ENCODE assay signal across 24 mouse cellular contexts in genomic region chr7:110897202-110897601, GRCm38 (mm10). TPM values are rescaled to one million over a fixed set of nuclear protein-coding genes. Genes with fewer than 3 reads are reported as not detected.
DNase-seq lines count a peak whose midpoint lies in the region; ATAC-seq lines count a peak whose summit lies in the region.
"Had no signal": no experiment of that assay in that cellular context is flagged by ENCODE, and none has a peak within 500 bp of the region (broad histone marks: within the 10 kb centered on the region; RNA-seq: fewer than 3 reads in every experiment).

No protein-coding gene starts in this region.

- no peak overlapping the region for H3K9ac ChIP-seq in heart, embryonic 12.5 days
- H3K9ac ChIP-seq in hindbrain, embryonic 13.5 days: no peak overlapping the region

- H3K4me3 ChIP-seq in heart, embryonic 10.5 days: no peak overlapping the region
- H3K4me3 ChIP-seq in heart, embryonic 12.5 days: no peak overlapping the region
- no peak overlapping the region for H3K4me3 ChIP-seq in hindbrain, embryonic 10.5 days
- H3K4me3 ChIP-seq in hindbrain, embryonic 13.5 days: no peak overlapping the region

- H3K36me3 ChIP-seq in heart, embryonic 10.5 days: peaks cover 5% of the 10 kb centered on the region; the same call in 1 of the 2 replicates
- H3K36me3 ChIP-seq in heart, embryonic 12.5 days: no peaks in the 10 kb centered on the region
- H3K36me3 ChIP-seq in hindbrain, embryonic 10.5 days: no peaks in the 10 kb centered on the region
- no peaks in the 10 kb centered on the region for H3K36me3 ChIP-seq in hindbrain, embryonic 13.5 days
- H3K36me3 ChIP-seq: G1E had no signal

- no peak overlapping the region for H3K4me2 ChIP-seq in heart, embryonic 12.5 days
- no peak overlapping the region for H3K4me2 ChIP-seq in hindbrain, embryonic 13.5 days

- H3K9me3 ChIP-seq in heart, embryonic 10.5 days: no peaks in the 10 kb centered on the region
- no peaks in the 10 kb centered on the region for H3K9me3 ChIP-seq in heart, embryonic 12.5 days (replicated peaks)
- H3K9me3 ChIP-seq in hindbrain, embryonic 10.5 days: no peaks in the 10 kb centered on the region
- no peaks in the 10 kb centered on the region for H3K9me3 ChIP-seq in hindbrain, embryonic 13.5 days
- H3K9me3 ChIP-seq: G1E had no signal

- H3K27me3 ChIP-seq in heart, embryonic 10.5 days (ENCODE audit: insufficient read depth, poor library complexity, severe bottlenecking): no peaks in the 10 kb centered on the region
- no peaks in the 10 kb centered on the region for H3K27me3 ChIP-seq in heart, embryonic 12.5 days (replicated peaks)
- H3K27me3 ChIP-seq in hindbrain, embryonic 10.5 days (ENCODE audit: insufficient read depth, poor library complexity, severe bottlenecking): no peaks in the 10 kb centered on the region
- H3K27me3 ChIP-seq in hindbrain, embryonic 13.5 days: no peaks in the 10 kb centered on the region
- H3K27me3 ChIP-seq: CH12.LX, Patski had no signal

- H3K27ac ChIP-seq in heart, embryonic 10.5 days: no peak overlapping the region
- no peak overlapping the region for H3K27ac ChIP-seq in heart, embryonic 12.5 days (ENCODE audit: poor library complexity, severe bottlenecking)
- H3K27ac ChIP-seq in hindbrain, embryonic 10.5 days: 0 out of 2 replicates have a peak overlapping the region, but pooled peaks have one; percentile 5
- H3K27ac ChIP-seq in hindbrain, embryonic 13.5 days: no peak overlapping the region

- intact Hi-C loops in heart, postnatal 25 days (cut with DNase I): no loop called here

- 81% methylated on average over 8 of the region's 8 CpGs for WGBS in heart, embryonic 10.5 days
- 86% methylated on average over 8 of the region's 8 CpGs for WGBS in heart, embryonic 12.5 days
- 87% methylated on average over 8 of the region's 8 CpGs for WGBS in hindbrain, embryonic 10.5 days
- WGBS in hindbrain, embryonic 13.5 days: 80% methylated on average over 8 of the region's 8 CpGs

- ATAC-seq in heart, embryonic 12.5 days (ENCODE audit: insufficient number of reproducible peaks, low FRiP score): no peak
- no peak for ATAC-seq in hindbrain, embryonic 13.5 days (ENCODE audit: low FRiP score)
- ATAC-seq: activated CD4-positive, CD25-positive, alpha-beta regulatory T cell, adult 4 months; CD4-positive, CD25-positive, alpha-beta regulatory T cell, adult 4 months; Patski had no signal

- peaks cover 21% of the 10 kb centered on the region for H3K4me1 ChIP-seq in heart, embryonic 10.5 days
- peaks cover 21% of the 10 kb centered on the region for H3K4me1 ChIP-seq in heart, embryonic 12.5 days (replicated peaks)
- no peaks in the 10 kb centered on the region for H3K4me1 ChIP-seq in hindbrain, embryonic 10.5 days (replicated peaks)
- H3K4me1 ChIP-seq in hindbrain, embryonic 13.5 days (replicated peaks): no peaks in the 10 kb centered on the region

- peak; percentile 93 for DNase-seq in heart, adult 11 months
- DNase-seq in heart, postnatal 25 days (ENCODE audit: low spot score): no peak
- DNase-seq in heart, embryonic 10.5 days (ENCODE audit: low spot score): peak; percentile 63
- DNase-seq in hindbrain, embryonic 10.5 days (ENCODE audit: low spot score): no peak
- DNase-seq: adrenal gland, adult 2 months; adrenal gland, adult 8-10 months; adrenal gland, postnatal 10 days; adrenal gland, postnatal 14 days; adrenal gland, postnatal 25 days; adrenal gland, postnatal 36 days; B cell, adult 2 months; cerebellum, adult 11 months; cerebellum, adult 11-12 months; cerebellum, adult 18-20 months had no signal

RNA-seq across cellular contexts. Expression of gene Lyve1, which starts 34.2 kb away (rescaled TPM):
- 10 to 100 TPM; 21.8 to 22.0 TPM for total RNA-seq in heart, postnatal 25 days (2021)
- 1.6 and 3.6 TPM in 2 replicates for polyA plus RNA-seq in heart, embryonic 10.5 days (2016; fragmentation: Nextera tagmentation; extraction: Ambion mirVana)
- 3.2 and 3.6 TPM in 2 replicates for polyA plus RNA-seq in heart, embryonic 12.5 days (2016; fragmentation: Nextera tagmentation; extraction: Ambion mirVana)
- 0.73 and 1.7 TPM in 2 replicates for polyA plus RNA-seq in hindbrain, embryonic 10.5 days (2016; fragmentation: Nextera tagmentation; extraction: Ambion mirVana)
- 6.8 and 6.9 TPM in 2 replicates for polyA plus RNA-seq in hindbrain, embryonic 13.5 days (2015; fragmentation: Nextera tagmentation; extraction: Ambion mirVana)
- total RNA-seq: CH12.LX, ES-E14, MEL had no signal
- polyA plus RNA-seq: activated CD4-positive, CD25-positive, alpha-beta regulatory T cell, adult 4 months; C2C12; CD4-positive, CD25-positive, alpha-beta regulatory T cell, adult 4 months; G1E; Patski had no signal

RNA-seq across cellular contexts. Expression of gene Rnf141, which starts 52.9 kb away (rescaled TPM):
- 10 to 100 TPM; 31.9 to 41.0 TPM for total RNA-seq in heart, postnatal 25 days (2021)
- polyA plus RNA-seq in heart, embryonic 10.5 days (2016; fragmentation: Nextera tagmentation; extraction: Ambion mirVana): 29.3 and 31.6 TPM in 2 replicates
- 35.5 and 37.9 TPM in 2 replicates for polyA plus RNA-seq in heart, embryonic 12.5 days (2016; fragmentation: Nextera tagmentation; extraction: Ambion mirVana)
- 22.2 and 22.8 TPM in 2 replicates for polyA plus RNA-seq in hindbrain, embryonic 10.5 days (2016; fragmentation: Nextera tagmentation; extraction: Ambion mirVana)
- 29.7 and 31.2 TPM in 2 replicates for polyA plus RNA-seq in hindbrain, embryonic 13.5 days (2015; fragmentation: Nextera tagmentation; extraction: Ambion mirVana)

Comparison
In these comparisons a context has a peak if more than half of its experiments do, and no peak if none do; other contexts are left out.
1. DNase-seq: peak in heart, adult 11 months (single experiment) and heart, embryonic 10.5 days (single experiment); none in heart, postnatal 25 days (single experiment) and hindbrain, embryonic 10.5 days (single experiment).